Mouse (Mus musculus) common myeloid progenitor, adult 5-6 weeks (primary cell): ENCODE measurements around the gene Vav2. TPM values are rescaled to one million over a fixed set of nuclear protein-coding genes. Genes with fewer than 3 reads are reported as not detected.

Source experiments
- ATAC-seq: replicated peaks from 2 replicates; pipeline ENCODE4 v1.8.0; 2016; ENCODE audit warnings: low read depth, mild to moderate bottlenecking, moderate TSS enrichment, inconsistent platforms; ENCODE audit not compliant: poor library complexity, severe bottlenecking
- total RNA-seq: library from RNA; stranded (forward); fragments of 200-1000, 187-1606 nt; gene quantifications from 2 replicates; pipeline ENCODE4 v1.2.3, GENCODE M21; 2017

Gene Vav2
- total RNA-seq: 8.2 and 11.6 TPM in 2 replicates

DNA sequence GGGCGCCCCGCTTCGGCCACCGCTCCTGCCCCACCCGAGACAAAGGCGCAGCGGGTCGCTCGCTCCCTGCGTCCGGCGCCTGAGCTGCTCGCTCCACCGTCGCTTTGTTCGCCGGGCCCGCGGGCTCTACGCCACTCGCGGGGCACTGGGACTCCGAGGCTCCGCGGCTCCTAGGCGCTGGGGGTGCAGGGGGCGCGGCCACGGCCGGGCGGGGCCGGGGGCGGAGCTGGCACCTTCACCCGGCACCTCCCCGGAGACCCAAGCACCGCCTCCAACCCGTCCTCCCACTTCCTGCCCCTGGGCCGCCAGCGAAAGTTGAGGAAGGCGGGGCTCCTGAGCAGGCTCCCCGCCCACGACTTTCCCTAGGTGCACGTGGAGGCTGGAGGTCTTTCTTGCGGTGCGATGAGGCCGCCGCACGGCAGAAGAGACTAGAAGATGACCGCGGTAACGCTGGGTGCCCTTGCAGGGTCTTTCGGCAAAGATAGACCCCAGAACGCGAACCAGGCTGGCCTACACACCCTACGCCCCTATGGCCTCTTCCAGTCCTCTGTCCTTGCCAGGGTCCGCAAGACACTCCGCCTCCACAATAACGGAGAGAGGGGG lies at the start of gene Vav2:
Gene Vav2, minus strand, starts transcription at position 179 of the 603 bp plus-strand sequence.
- ATAC-seq: peak; percentile 84

DNA sequence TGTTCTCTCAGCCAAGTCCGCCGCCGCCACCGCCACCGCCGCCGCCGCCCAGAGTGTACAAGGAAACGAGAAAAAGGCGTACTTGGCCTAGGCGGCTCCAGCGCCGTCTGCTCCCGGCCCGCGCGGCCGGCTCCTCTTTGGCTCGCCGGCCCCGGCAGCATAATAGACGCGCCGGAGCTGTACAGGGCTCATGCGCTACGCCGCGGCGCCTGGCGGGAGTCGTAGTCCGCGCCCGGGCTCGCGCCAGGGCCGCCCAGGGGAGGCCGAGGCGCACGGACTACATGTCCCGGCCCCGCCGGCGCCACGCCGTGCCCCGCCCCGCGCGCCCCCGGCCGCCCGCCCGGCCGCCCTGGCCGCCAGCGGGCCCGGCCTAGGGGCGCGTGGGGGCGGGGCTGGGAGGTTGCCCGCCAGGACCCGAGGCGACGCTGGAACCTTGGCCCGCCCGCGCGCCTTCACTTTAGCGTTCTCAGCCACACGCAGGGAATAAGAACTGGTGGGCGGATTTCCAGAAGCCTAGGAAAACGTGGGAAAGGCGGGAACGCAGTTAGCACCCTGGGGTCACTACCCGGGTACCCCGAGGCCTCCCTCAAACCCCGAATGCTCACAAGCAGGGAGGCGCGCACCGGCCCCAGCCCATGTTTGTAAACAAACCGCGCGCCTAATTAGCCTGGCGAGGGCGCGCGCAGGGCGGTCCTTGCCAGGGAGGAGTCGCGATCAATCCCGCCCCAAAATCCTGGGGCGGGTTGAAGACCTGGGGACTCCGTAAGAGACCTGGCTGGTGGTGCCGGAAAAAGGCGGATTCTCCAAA lies 48.9 kb upstream of the Vav2 start:
- ATAC-seq: peak; percentile 69

- no peak for ATAC-seq
Observed at GRCm38 (mm10) chr2:27474621-27475484, 48.0 kb upstream of the Vav2 start.

- ATAC-seq: no peak
Observed at GRCm38 (mm10) chr2:27473911-27474310, 47.1 kb upstream of the Vav2 start.

DNA sequence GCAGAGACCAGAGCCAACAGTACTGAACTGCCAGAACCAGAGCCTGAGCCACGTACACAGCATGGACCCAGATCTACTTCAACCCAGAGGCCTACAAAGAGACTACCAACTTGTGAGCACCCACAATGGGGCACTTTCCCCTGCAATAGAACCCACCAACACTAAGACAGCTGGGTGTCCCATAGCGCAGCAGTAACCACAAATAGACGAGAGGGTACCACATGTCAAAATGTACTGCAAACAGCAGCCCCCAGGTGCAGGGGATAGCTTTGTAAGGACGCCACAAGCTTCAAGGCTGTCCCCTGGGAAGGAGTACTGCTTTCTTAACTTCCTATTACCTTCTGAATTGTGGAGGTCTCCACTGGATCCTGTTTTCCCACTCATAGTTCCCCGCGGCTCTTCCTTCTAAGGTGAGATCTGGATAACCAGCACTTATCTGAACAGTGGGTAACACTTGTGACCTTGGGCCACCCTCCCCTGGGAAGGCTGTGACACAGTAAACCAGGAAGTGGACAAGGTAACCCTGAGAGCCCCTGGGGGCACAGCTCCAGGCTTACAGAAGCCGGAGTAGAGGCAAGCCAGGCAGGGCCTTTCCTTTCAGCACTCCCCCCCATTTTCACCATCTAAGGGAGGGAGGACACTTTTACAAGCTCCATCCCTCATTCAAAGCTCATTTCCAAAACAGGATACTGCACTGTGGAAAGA lies 46.4 kb upstream of the Vav2 start:
- ATAC-seq: no peak

- ATAC-seq: no peak
Observed at GRCm38 (mm10) chr2:27471170-27471584, 44.3 kb upstream of the Vav2 start.

DNA sequence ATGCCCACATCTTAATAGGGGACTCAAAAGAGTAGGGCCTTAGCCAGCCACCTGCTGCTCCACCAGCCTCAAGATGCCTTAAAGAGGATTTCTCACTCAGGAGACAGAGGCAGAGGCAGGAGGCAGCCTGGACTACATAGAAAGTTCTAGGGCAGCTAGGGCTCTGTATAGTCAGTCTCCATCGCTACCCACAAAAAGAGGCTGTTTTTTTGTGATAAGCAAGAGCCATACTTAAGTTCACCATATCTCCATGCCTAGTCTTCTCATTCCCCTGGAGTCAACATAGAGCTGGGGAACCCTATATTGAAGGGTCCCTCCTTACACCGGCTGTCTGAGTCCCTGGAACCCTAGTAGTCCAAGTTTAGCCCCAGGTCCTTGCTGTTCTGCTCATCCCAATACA lies 43.7 kb upstream of the Vav2 start:
- ATAC-seq: peak; percentile 30

DNA sequence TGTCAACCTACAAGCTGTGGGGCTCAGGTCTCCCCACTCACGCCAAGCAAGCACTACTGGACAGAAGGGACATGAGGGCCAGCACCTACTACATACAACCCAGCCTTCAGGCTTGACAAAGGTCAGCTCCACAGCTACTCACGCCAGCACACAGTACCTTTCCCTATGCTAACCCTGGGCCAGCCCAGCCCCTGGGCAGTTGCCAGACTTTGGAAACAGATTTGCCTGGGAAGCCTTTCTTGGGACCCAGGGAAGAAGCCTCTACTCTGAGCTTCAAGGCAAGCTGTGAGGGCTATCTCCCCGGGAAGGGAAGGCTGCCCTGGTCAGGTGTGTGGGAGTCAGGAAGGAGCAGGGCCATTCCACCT lies 43.1 kb upstream of the Vav2 start:
- ATAC-seq: no peak

- 0 out of 2 replicates have a peak, but pooled peaks have one; percentile 16 for ATAC-seq
Observed at GRCm38 (mm10) chr2:27469292-27469990, 42.6 kb upstream of the Vav2 start.

DNA sequence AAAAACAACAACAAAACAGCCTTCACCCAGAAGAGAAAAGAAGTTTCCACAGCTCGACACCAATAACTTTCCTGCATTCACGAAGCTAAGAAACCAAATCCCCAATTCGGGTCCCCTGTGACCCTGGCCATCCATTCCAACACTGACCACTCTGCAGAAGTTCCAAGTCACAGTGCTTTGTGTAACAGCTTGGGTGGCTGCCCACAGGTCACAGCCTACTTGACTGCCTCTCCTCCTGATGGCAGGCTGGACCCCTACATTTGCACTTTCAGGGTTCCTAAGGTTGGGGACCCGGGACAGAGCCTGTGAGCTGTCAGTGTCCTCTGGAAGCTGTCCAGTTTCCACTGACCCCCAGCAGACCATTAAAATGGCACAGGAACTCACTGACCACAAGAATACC lies 36.1 kb upstream of the Vav2 start:
- no peak for ATAC-seq

DNA sequence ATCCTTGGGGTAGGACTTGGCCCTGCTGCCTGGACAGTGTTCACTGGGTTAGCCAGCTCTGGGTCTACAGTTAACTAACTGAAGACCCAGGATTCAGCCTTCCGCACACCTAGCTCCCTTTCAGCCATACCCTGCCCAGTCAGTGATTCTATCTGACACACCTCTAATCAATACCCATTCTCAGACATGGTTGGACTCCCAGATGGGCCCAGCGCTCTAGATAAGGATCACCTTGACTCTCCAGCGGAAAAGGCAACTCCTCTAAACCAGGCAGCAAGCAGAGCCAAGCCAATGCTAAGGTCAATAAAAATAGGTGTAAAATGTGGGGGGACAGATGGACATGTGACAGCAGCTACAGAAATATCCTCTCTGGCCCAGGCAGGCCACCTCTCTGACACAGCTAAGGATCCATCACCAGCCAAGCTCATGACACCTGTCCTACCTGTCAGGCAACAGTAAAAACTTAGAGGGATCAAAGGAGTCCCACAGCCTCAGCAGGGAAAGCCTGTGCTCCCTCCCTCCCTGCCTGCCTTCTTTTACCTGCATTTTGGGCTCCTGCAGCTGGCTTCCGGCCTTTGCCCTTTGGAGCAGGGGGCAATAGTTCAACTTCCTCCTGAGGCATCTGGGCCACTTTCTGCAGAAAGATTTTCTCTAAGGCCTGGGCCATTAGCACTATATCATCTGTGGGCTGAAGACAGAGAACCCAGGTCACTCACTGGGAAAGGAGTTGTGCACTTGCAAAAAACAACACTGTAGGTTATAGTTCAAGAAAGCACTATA lies 35.2 kb upstream of the Vav2 start:
- ATAC-seq: no peak

DNA sequence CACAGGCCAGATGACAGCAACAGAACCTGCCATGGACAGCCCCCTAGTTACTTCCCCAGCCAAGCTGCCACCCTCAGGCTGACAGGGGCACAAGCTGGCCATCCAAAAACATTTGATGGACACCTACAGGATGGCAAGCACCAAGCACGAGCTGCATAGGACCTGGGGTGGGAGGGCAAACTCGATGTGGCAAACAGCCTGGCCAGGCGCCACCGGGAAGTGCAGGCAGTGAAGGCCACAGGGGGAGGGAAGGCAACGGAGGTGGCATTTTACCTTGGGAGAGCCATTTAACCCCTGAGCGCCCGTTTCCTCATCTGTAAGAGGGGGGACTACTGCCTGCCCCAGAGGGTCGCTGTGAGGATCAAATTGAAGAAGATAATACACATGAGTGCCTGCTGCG lies 33.8 kb upstream of the Vav2 start:
- no peak for ATAC-seq

GRCm38 (mm10) chr2:27460163-27460562 lies 33.3 kb upstream of the Vav2 start:
- no peak for ATAC-seq

GRCm38 (mm10) chr2:27459735-27460134 lies 32.9 kb upstream of the Vav2 start:
- no peak for ATAC-seq

DNA sequence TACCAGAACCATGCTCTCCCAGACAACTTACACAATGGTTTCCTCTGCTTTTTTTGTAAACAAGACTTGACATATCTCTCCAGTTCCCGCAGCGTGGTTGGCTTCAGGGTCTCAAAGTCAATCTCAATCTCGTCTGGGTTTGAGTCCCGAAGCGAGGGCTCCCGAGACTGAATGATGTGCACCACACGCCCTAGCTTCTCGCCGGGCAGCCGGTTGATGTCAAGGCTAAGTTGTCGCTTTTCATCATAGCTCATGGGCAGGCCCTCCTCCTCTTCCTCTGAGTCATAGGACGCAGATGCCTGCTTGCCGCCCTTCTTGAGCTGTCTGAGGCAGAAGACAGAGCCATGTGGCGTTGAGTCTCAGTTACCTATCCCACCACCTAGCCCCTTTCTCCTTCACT lies 23.4 kb upstream of the Vav2 start:
- ATAC-seq: no peak

DNA sequence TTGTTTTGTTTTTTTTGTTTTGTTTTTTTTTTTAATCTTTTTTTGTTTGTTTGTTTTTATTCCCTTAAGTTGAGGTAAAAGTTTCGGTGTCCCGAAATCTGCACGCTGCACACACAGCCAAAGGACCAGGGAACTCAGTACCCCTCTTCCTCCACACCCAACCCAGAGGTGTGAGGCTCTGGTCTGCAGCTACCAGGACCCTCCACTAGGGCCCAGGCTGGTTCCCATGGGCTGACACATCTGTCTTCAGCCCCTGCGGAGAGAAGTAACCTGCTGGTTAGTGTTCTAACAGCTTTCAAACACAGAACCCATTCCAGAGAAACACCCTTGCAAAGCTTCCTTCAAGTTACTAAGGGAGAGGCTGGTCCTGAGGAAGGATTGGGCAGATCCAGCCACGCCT lies 20.9 kb upstream of the Vav2 start:
- ATAC-seq: peak; percentile 64; the same call in 1 of the 2 replicates

DNA sequence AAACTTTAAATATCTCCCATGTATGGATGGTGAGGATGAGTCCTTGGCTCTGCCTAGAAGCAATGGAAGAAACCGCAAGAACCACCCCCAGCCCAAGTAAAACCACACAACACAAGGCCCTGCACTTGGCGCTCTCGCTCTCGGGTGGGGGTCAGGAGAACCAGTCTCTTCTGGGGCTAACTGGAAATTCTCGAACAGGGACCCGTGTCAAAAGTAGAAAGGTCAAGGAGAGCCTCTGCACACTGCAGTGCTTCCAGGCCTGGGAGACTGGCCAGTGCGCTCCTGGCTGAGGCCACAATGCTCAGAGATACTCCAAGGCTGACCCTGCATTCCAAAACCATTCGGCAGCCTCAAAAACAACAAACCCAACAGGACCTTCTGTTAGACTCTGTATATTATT lies 20.0 kb upstream of the Vav2 start:
- ATAC-seq: no peak

DNA sequence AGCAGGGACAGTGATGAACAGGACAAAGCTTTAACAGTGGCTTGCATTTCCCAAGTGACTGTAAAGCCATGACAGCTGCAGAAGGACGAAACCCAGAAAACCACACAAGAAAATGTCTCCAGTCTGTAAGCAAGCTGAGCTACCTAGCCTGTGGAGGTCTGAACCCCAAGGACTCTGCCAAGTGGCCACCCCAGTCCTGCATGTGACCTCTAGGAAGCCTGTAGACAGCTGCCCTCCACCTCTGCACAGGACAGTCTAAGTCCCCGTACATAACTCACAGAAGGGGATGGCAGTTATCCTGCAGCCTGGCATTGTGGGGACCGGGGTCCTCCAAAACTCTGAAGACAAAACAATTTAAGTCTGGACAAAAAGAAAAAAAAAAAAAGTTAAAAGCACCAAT lies 19.1 kb upstream of the Vav2 start:
- no peak for ATAC-seq

GRCm38 (mm10) chr2:27443450-27443708 lies 16.5 kb upstream of the Vav2 start:
- no peak for ATAC-seq
